Mouse (Mus musculus) CH12.LX (cell line): Measurements from ENCODE around the gene Ttc26.
A peak's percentile ranks its signal among the peaks of the same experiment; 100 is the strongest.

Experiments
- CHD2 ChIP-seq: IDR thresholded peaks from 2 replicates; pipeline ENCODE4 v1.6.1; 2011; ENCODE audit warnings: low read length, improper control_type of control experiment
- CTCF ChIP-seq, 2 experiments: IDR thresholded peaks in 1 of 2; conservative IDR thresholded peaks in 1 of 2; 2 replicates each; pipeline ENCODE4 v1.5.1; 2011 to 2012; ENCODE audit warnings: low read depth in 2 of 2, low read length in 2 of 2, improper control_type of control experiment in 1 of 2, inconsistent platforms in 1 of 2, mild to moderate bottlenecking in 1 of 2, moderate library complexity in 1 of 2
- POLR2A ChIP-seq: IDR thresholded peaks from 2 replicates; pipeline ENCODE4 v1.6.1; 2011; ENCODE audit warnings: low read depth, mild to moderate bottlenecking, improper control_type of control experiment, low read length
- RAD21 ChIP-seq: IDR thresholded peaks from 2 replicates; pipeline ENCODE4 v1.6.1; 2011; ENCODE audit warnings: low read depth, mild to moderate bottlenecking, low read length, improper control_type of control experiment, moderate library complexity
- ZKSCAN1 ChIP-seq: IDR thresholded peaks from 2 replicates; pipeline ENCODE4 v1.6.1; 2012; ENCODE audit warnings: low read depth, inconsistent platforms, low read length, improper control_type of control experiment, borderline replicate concordance
- ZMIZ1 ChIP-seq: IDR thresholded peaks from 2 replicates; pipeline ENCODE4 v1.6.1; 2012; ENCODE audit warnings: low read depth, mild to moderate bottlenecking, inconsistent platforms, low read length, improper control_type of control experiment

DNA sequence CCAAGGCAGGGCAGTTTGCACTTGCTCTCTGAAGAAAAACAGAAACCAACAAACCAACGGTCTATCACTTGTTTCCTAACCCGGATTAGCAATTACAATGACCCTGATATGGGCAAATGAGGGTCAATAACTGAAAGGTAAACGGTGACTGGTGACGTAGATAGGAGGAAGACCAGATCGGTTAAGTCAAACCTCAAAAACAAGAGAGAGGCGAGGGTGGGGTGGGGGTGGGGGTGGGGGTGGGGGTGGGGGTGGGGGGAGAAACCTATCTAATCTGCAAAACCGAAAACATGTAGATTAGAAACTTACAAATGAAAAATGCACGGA, 38.6 kb upstream of the Ttc26 start:
- TF ChIP-seq POLR2A (no peak), CTCF (conservative IDR thresholded peaks at IDR 0.05 in 1 of 2, IDR thresholded peaks at IDR 0.05 in 1 of 2; ENCODE audit: low read depth in 2 of 2, low read length in 2 of 2) (no peak), CHD2 (peak; percentile 51; the same call in 1 of the 2 replicates), RAD21 (no peak), ZKSCAN1 (no peak), ZMIZ1 (no peak)
